Mouse (Mus musculus) bone marrow, adult 2 months (tissue): ENCODE measurements around the gene Lats2. TPM values are rescaled to one million over a fixed set of nuclear protein-coding genes. Genes with fewer than 3 reads are reported as not detected.

ENCODE experiments used
- H3K27ac ChIP-seq: fragments of 200-500 bp; 2 replicates; pipeline ENCODE4 v1.5.1; 2012; ENCODE audit warnings: low read depth, mild to moderate bottlenecking, control low read depth, inconsistent platforms, low read length; ENCODE audit not compliant: control insufficient read depth, poor library complexity, insufficient read depth
- H3K4me1 ChIP-seq: fragments of 200-500 bp; 2 replicates; pipeline ENCODE4 v1.6.1; 2011; ENCODE audit warnings: low read length; ENCODE audit not compliant: control insufficient read depth, insufficient read depth
- H3K4me3 ChIP-seq: fragments of 200-500 bp; replicated peaks from 2 replicates; pipeline ENCODE3; 2011; ENCODE audit warnings: mild to moderate bottlenecking, low read depth, low read length, control low read depth; ENCODE audit not compliant: control insufficient read depth
- CTCF ChIP-seq: fragments of 200-500 bp; IDR thresholded peaks from 2 replicates; pipeline ENCODE4 v1.5.1; 2011; ENCODE audit warnings: low read length, control low read depth; ENCODE audit not compliant: control insufficient read depth, insufficient read depth
- POLR2A ChIP-seq: fragments of 200-500 bp; IDR thresholded peaks from 2 replicates; pipeline ENCODE4 v1.6.1; 2011; ENCODE audit warnings: low read depth, mild to moderate bottlenecking, control low read depth, low read length, borderline replicate concordance; ENCODE audit not compliant: control insufficient read depth
- WGBS: fragments of 180-500 bp; shearing (Covaris S2); methylation state at CpG from one replicate; pipeline ENCODE4 v1.1.7; 2018; 5-methylcytosine and 5-hydroxymethylcytosine counted together
- polyA plus RNA-seq: library from polyadenylated mRNA; stranded (reverse); fragments of >200 nt; gene quantifications from 2 replicates; pipeline ENCODE4 v1.2.4, GENCODE M21; 2011; ENCODE audit warnings: low replicate concordance; ENCODE audit not compliant: missing spikeins, insufficient read depth, insufficient read length

Lats2 gene
- polyA plus RNA-seq, 1 experiment: 10.6 TPM

DNA sequence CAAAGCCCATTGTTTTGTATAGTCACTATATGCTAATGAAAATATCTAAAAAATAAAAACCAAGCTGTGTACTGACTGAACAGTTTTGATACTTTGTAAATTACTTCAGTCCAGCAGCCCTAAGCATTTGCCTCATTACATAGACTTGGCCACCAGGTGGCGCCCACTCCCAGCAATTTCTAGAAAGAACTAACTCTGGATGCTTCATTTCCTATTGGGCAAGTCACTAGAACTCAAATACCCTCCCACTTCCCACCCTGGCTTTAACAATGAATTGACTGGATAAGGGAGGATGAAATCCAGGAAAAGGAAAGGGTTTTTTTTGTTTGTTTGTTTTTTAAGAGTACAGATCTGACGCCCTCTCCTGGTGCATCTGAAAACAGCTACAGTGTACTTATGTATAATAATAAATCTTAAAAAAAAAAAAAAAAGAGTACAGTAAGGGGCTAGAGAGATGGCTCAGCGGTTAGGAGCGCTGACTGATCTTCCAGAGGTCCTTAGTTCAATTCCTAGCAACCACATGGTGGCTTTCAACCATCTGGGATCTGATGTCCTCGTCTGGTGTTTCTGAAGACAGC lies 78.1 kb downstream of the Lats2 start:
- Histone ChIP-seq H3K4me1 (no peaks in the 10 kb centered on the region), H3K27ac (no peak overlapping the region), H3K4me3 (no peak overlapping the region)
- 26% methylated on average over 5 of the region's 5 CpGs for WGBS
- peak; percentile 76 for TF ChIP-seq CTCF
- no peak for TF ChIP-seq POLR2A

DNA sequence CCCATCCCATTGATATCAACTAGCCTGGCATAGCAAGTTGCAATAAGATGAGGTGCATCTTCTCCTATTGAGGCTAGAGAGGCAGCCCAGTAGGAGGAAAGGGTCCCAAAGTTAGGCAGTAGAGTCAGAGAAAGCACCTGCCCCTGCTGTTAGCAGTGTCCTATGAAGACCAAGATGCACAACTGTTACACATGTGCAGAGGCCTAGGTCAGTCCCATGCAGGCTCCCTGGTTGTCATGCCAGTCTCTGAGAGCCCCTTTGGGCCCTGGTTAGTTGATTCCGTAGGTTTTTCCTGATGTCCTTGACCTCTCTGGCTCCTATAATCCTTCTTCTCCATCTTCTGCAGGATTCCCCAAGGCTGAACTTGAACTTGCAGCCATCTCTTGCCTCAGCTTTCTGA lies 78.7 kb downstream of the Lats2 start:
- H3K4me3 ChIP-seq: no peak overlapping the region
- H3K27ac ChIP-seq: no peak overlapping the region
- TF ChIP-seq CTCF (no peak), POLR2A (no peak)
- no peaks in the 10 kb centered on the region for H3K4me1 ChIP-seq
- 31% methylated on average over 1 of the region's 1 CpGs for WGBS

DNA sequence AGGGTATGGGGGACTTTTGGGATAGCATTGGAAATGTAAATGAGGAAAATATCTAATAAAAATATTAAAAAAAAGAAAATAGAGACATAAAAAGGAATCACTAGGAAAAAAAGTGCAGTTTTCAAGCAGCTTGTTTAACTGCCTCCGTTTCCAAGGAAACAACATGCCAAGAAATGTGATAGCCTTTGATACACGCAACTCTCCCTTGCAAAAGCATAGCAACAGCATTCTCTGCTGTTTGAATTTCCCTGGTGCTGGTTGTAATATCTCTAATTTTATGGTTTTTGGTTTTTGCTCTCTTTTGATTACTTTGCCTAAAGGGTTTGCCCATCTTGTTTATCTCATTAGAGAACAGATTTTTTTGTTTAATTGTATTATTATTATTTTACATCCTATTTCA lies 82.7 kb downstream of the Lats2 start:
- Histone ChIP-seq H3K4me3 (no peak overlapping the region), H3K4me1 (no peaks in the 10 kb centered on the region), H3K27ac (no peak overlapping the region)
- WGBS: 72% methylated on average over 2 of the region's 2 CpGs
- TF ChIP-seq CTCF: no peak
- TF ChIP-seq POLR2A: no peak

DNA sequence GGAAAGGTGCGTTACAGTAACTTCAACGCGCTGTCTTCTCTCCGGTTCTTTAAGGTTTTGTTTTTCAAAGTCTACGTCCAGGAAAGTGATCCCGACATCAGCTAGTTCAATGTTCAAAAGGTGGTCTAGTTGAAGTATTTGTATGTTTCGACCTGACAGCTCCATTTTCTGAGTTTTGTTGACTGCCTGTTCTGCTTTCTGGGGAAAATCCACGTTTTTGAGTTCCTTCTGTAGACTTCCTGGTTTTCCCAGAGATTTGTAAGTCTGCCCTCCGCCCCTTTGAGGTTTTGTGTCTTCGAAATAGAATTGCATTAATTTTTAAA lies 92.6 kb downstream of the Lats2 start:
- peak overlapping the region; percentile 78 for H3K4me3 ChIP-seq
- peak overlapping the region; percentile 96 for H3K27ac ChIP-seq
- 1% methylated on average over 10 of the region's 10 CpGs for WGBS
- no peak for TF ChIP-seq CTCF
- no peak for TF ChIP-seq POLR2A
- no peaks in the 10 kb centered on the region for H3K4me1 ChIP-seq

DNA sequence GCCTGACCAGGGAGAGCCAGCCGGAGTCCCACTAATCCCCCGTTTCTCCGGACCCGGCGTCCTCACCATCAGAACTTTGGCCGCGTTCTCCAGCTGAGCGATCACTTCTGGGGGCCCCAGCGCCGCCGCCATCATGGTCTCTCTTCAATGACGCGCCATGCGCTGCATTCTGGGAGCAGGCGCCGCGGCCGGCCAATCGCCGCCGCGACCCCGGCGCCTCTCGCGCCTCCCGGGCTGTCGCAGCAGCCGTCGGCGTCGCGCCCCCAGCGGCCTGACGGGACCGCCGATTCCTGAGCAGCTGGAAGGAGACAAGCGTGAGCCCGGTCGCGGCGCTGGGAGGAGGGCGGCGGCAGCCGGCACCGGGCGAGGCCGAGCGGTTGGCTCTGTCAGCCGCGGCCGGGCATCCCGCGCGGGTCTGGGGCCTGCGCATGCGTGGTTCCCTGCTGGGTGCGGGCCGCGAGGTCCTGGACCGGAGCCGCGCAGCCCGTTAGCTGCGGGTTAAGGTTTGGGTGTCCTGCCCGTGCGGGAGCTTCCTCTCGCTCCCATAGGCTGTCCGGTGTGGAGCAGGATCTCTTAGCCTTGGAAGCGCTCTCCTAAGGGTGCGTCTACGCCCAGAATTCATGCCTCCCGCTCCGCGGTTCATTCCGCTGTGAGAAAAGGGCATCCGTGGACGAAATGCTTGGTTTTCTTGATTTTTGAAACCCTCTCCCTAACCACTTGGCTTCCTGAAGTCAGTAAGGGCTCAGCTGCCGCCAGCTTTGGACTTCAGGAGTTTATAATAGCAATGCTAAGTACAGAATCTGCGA lies 93.2 kb downstream of the Lats2 start, which contains the start of gene Xpo4:
Gene Xpo4 (minus strand): TSS at position 609 of the 806 bp plus-strand sequence.
- H3K27ac ChIP-seq: peak within 1 kb of the TSS; percentile 96
- no peaks in the 10 kb centered on the region for H3K4me1 ChIP-seq
- under 1% methylated on average over 80 of the region's 80 CpGs for WGBS
- TF ChIP-seq POLR2A (peak; percentile 34; the same call in 1 of the 2 replicates), CTCF (no peak)
- H3K4me3 ChIP-seq: peak within 1 kb of the TSS; percentile 78

DNA sequence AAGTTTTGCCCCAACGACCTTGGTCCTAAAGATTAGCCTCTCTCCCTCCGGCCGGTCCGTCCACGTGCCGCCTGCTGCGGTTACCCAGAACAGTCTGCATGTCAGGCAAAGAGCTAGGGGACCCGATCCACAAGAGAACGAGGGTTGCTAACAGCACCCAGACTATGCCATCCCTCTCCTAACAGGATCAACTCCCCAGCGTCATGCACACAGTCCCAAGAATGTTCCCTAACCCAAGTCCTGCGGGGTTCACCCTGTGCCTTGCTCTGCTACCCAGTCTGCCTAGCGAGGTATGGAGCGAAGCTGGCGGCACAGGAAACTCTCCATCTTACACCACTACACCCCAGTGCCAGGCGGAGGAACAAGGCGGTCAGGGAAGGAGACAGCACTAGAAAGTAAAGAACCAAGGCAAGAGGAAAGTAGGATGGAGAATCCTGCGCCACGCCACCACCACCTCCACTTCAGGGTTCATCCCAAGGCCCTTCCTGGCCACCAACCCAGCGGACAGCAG lies 93.8 kb downstream of the Lats2 start:
- H3K4me3 ChIP-seq: peak overlapping the region; percentile 78
- under 1% methylated on average over 19 of the region's 19 CpGs for WGBS
- peak overlapping the region; percentile 96 for H3K27ac ChIP-seq
- TF ChIP-seq CTCF (no peak; the same call in 1 of the 2 replicates), POLR2A (no peak)
- no peaks in the 10 kb centered on the region for H3K4me1 ChIP-seq

DNA sequence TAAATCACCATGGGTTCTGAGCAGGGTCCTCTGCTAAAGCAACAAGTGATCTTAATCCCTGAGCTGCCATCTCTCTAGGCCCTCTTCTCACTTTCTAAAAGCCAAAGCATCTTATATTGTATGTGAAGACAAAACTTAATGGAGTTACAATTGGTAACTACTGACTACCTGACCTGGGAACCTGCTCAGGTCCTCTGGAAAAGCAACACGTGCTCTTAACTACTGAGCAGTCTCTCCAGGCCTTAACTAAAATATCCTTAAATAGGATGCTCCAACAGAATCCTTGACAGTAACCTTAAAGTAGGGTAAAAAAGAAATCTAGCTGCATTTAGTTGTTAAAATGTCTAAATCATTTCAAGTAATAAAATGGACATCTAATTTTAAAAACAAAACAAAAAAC lies 94.6 kb downstream of the Lats2 start:
- no peak for TF ChIP-seq POLR2A
- no peak for TF ChIP-seq CTCF
- Histone ChIP-seq H3K27ac (no peak overlapping the region), H3K4me3 (no peak overlapping the region), H3K4me1 (no peaks in the 10 kb centered on the region)
- WGBS: 51% methylated on average over 1 of the region's 1 CpGs

DNA sequence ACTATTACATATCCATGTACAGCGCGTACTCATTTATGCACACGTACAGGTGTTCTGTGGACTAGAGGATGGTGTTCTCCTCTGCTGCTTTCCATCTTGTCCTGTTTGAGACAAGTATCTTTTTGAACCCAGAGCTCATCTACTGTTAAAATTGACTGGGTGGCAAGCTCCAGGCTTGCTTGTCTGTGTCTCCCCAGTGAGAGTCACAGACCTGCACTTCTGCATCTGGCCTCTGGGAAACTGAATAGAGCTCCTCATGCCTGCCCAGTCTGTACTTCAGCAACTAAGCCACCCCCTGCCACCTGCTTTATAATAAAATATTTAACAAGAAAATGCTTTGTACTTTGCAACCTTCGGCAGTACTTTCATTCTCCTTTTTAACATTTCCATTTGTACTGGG lies 99.9 kb downstream of the Lats2 start:
- no peak overlapping the region for H3K4me3 ChIP-seq
- H3K4me1 ChIP-seq: no peaks in the 10 kb centered on the region
- no peak overlapping the region for H3K27ac ChIP-seq
- 92% methylated on average over 4 of the region's 4 CpGs for WGBS
- TF ChIP-seq POLR2A (no peak), CTCF (peak; percentile 4; the same call in 1 of the 2 replicates)
